Mouse (Mus musculus) forebrain, embryonic 14.5 days (tissue): Measurements from ENCODE around the gene Cyfip2. TPM values are rescaled to one million over a fixed set of nuclear protein-coding genes. Genes with fewer than 3 reads are reported as not detected.

Source experiments
- ATAC-seq: fragments of 200-750 bp; cut with Nextera tagmentation; 2 replicates; pipeline ENCODE4 v1.8.0; 2017; ENCODE audit warnings: mild to moderate bottlenecking, moderate library complexity
- DNase-seq: peaks from one replicate; pipeline ENCODE4 v3.0.0-alpha.2; 2015; ENCODE audit warnings: low spot score
- H3K27ac ChIP-seq: fragments of 300-500 bp; sonication (generic); 2 replicates; pipeline ENCODE4 v1.5.1; 2014; ENCODE audit warnings: low read depth, mild to moderate bottlenecking, control low read depth, low read length, moderate library complexity
- H3K27me3 ChIP-seq: fragments of 300-500 bp; sonication (generic); replicated peaks from 2 replicates; pipeline ENCODE4 v1.6.1; 2014; ENCODE audit warnings: low read length, control low read depth, mixed read lengths; ENCODE audit not compliant: control insufficient read depth, insufficient read depth
- H3K36me3 ChIP-seq: fragments of 300-500 bp; sonication (generic); 2 replicates; pipeline ENCODE4 v1.6.1; 2014; ENCODE audit warnings: low read length, control low read depth; ENCODE audit not compliant: control insufficient read depth, insufficient read depth
- H3K4me1 ChIP-seq: fragments of 300-500 bp; sonication (generic); 2 replicates; pipeline ENCODE4 v1.6.1; 2014; ENCODE audit warnings: antibody characterized with exemption, low read length, control low read depth; ENCODE audit not compliant: control insufficient read depth, insufficient read depth
- H3K4me2 ChIP-seq: fragments of 300-500 bp; sonication (generic); 2 replicates; pipeline ENCODE4 v1.6.1; 2014; ENCODE audit warnings: mild to moderate bottlenecking, control low read depth, low read length
- H3K4me3 ChIP-seq: fragments of 300-500 bp; sonication (generic); 2 replicates; pipeline ENCODE4 v1.5.1; 2014; ENCODE audit warnings: low read depth, low read length, control low read depth
- H3K9ac ChIP-seq: fragments of 300-500 bp; sonication (generic); 2 replicates; pipeline ENCODE4 v1.6.1; 2014; ENCODE audit warnings: mild to moderate bottlenecking, low read length, control low read depth, moderate library complexity
- H3K9me3 ChIP-seq: fragments of 300-500 bp; sonication (generic); replicated peaks from 2 replicates; pipeline ENCODE4 v1.6.1; 2016; ENCODE audit warnings: low read length, control low read depth, mixed read lengths; ENCODE audit not compliant: control insufficient read depth
- WGBS: fragments of 180-500 bp; shearing (Covaris S2); extraction: QIAGEN DNeasy Blood & Tissue Kit; methylation state at CpG from one replicate; pipeline ENCODE4 v1.1.7; 2014; 5-methylcytosine and 5-hydroxymethylcytosine counted together
- polyA plus RNA-seq: library from polyadenylated mRNA; unstranded; fragments of >200 nt; fragmentation: Nextera tagmentation; extraction: Ambion mirVana; gene quantifications from 2 replicates; pipeline ENCODE4 v1.2.1, GENCODE M21; 2014

Cyfip2 gene
- polyA plus RNA-seq, 1 experiment from 2014 or later, result 57.8 TPM

DNA sequence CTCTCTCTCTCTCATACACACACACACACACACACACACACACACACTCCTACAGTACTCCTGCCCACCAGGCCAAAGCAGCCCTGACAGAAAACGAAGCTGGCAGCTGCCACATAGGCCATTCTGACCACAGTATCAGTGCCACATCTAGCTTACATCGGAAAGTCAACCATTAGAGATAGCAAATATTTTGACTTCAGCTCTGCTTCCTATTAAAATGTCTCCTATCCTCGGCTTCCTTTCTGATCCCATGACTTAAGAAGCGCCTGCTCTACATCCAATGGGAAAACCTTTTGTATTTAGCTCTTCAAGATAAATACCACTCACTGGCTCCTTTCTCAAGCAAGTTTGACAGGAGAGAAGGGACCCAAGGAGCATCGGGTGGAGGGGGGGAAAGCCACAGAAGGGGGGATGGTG is 2.0 kb downstream of the Cyfip2 start:
- ATAC-seq (peak; percentile 2; the same call in 1 of the 2 replicates), DNase-seq (peak; percentile 65)
- WGBS, result 42% methylated on average over 5 of the region's 5 CpGs
- Histone ChIP-seq H3K9ac (peak overlapping the region; percentile 96), H3K27me3 (no peaks in the 10 kb centered on the region), H3K36me3 (0 out of 2 replicates have a peak, but pooled peaks cover 4% of the 10 kb centered on the region), H3K9me3 (no peaks in the 10 kb centered on the region; the same call in 1 of the 2 replicates), H3K4me3 (peak overlapping the region; percentile 94), H3K4me2 (peak overlapping the region; percentile 91), H3K27ac (peak overlapping the region; percentile 88; the same call in 1 of the 2 replicates), H3K4me1 (peaks cover 25% of the 10 kb centered on the region)

DNA sequence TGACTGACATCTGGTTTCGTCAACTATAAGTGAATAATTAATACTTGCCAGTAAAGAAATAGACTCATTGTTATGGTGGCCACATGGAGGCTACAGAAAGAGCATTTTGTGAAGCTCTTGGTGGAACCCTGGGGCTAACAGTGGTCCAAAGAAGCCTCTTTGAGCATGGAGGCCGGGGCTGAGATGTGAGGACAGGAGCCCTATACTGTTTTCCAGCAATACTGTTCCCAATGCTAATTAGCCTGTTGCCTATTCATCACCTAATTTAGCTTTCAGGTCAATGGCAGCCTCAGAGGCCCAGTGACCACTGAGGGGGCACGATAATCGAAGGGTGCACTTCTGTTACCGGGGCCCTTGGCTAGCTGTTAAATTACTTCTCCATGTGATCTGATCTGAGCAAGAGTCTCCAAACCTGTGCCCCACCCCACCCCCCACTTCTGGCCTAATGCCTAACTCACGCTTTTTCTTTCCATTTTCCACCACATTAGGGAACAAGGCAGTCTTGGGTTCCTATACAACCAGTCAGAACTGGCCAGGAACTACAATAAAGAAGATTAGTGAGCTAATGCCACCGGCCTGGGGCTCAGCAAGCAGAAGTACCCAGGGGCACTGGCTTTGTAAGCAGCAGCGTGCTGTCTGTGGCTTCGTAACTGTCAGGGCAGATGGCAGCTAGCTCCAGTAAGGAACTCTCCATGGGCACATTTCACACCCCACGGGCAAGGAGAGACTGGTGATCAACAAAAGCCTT is 2.7 kb downstream of the Cyfip2 start:
- WGBS, result 2% methylated on average over 10 of the region's 10 CpGs
- peak; percentile 45 for ATAC-seq
- H3K4me1 ChIP-seq, result peaks cover 27% of the 10 kb centered on the region

DNA sequence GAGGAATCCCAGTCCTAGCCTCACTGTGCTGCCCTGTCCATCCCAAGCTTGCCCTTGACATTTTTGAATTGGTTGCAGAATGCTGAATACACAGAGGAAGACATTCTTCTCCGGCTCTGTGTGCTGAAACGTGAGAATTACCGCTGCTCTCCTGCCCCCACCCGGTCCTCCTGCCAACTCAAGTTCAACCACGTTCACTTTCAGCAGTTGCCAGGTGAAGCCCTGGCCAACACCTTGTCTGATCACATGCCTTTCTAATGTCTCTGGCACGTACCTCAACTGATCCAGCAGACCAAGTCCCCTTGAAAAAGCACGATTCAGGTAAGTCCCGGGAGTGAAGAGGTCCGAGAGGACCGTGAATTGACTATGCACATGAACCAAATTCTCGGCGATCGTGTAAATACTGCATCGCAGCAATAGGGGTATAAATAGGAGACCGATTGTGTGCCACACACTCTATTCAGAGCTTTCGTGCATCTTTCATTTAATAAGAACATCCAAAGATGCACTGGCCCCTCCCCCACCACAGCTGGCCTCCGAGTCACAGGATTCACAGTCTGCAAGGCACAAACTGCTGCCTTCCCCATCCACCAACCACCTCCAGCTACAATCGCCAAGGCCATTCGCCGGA is 3.4 kb downstream of the Cyfip2 start:
- Histone ChIP-seq H3K36me3 (0 out of 2 replicates have a peak, but pooled peaks cover 4% of the 10 kb centered on the region), H3K27ac (peak overlapping the region; percentile 88; the same call in 1 of the 2 replicates), H3K9ac (peak overlapping the region; percentile 26), H3K4me3 (peak overlapping the region; percentile 94), H3K9me3 (no peaks in the 10 kb centered on the region; the same call in 1 of the 2 replicates), H3K4me1 (peaks cover 26% of the 10 kb centered on the region), H3K27me3 (no peaks in the 10 kb centered on the region), H3K4me2 (peak overlapping the region; percentile 91)
- WGBS, result 53% methylated on average over 20 of the region's 20 CpGs
- ATAC-seq, result no peak; the same call in 1 of the 2 replicates
- peak; percentile 46 for DNase-seq

More for the DNA sequence above, 2.7 kb downstream of the Cyfip2 start:
- Histone ChIP-seq H3K27ac (peak overlapping the region; percentile 88; the same call in 1 of the 2 replicates), H3K9ac (peak overlapping the region; percentile 96), H3K36me3 (0 out of 2 replicates have a peak, but pooled peaks cover 4% of the 10 kb centered on the region), H3K9me3 (no peaks in the 10 kb centered on the region; the same call in 1 of the 2 replicates), H3K4me2 (peak overlapping the region; percentile 91), H3K4me3 (peak overlapping the region; percentile 94), H3K27me3 (no peaks in the 10 kb centered on the region)
- peak; percentile 70 for DNase-seq

- Histone ChIP-seq H3K4me2 (peak overlapping the region; percentile 91), H3K4me3 (no peak overlapping the region), H3K4me1 (peaks cover 26% of the 10 kb centered on the region), H3K36me3 (0 out of 2 replicates have a peak, but pooled peaks cover 4% of the 10 kb centered on the region), H3K27me3 (no peaks in the 10 kb centered on the region), H3K9ac (no peak overlapping the region), H3K27ac (0 out of 2 replicates have a peak overlapping the region, but pooled peaks have one; percentile 0), H3K9me3 (no peaks in the 10 kb centered on the region; the same call in 1 of the 2 replicates)
- ATAC-seq, result no peak
- WGBS, result 91% methylated on average over 11 of the region's 11 CpGs
- DNase-seq, result no peak
These were observed 4.2 kb downstream of the Cyfip2 start for GRCm38 (mm10) chr11:46308271-46308974.

GRCm38 (mm10) chr11:46307768-46308167 is 4.9 kb downstream of the Cyfip2 start:
- no peak overlapping the region for H3K4me2 ChIP-seq
- ATAC-seq (no peak), DNase-seq (no peak)
- 0 out of 2 replicates have a peak, but pooled peaks cover 4% of the 10 kb centered on the region for H3K36me3 ChIP-seq
- no peaks in the 10 kb centered on the region; the same call in 1 of the 2 replicates for H3K9me3 ChIP-seq
- no peak overlapping the region for H3K9ac ChIP-seq
- WGBS, result 97% methylated on average over 7 of the region's 7 CpGs
- no peak overlapping the region for H3K4me3 ChIP-seq
- H3K4me1 ChIP-seq, result peaks cover 26% of the 10 kb centered on the region
- H3K27me3 ChIP-seq, result no peaks in the 10 kb centered on the region
- no peak overlapping the region for H3K27ac ChIP-seq

DNA sequence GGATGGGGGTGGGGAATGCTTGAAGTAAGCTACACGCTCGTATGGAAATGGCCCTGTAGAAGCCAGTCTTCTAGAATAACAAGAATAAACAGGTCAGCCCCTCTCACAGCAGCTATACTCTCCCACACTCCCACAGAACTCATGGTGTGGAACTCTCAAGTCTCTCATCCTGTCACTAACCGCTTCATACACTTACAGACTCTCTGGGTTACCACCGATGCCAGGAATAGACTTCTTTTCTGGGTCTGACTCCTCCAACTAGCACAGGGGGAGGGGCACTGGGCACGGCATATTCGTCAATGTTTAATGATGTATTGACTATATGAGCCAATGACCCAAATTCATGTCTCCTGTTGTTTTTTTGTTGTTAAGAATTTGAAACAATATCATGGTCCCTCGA is 5.9 kb downstream of the Cyfip2 start:
- H3K9ac ChIP-seq, result no peak overlapping the region
- DNase-seq (no peak), ATAC-seq (no peak)
- H3K4me1 ChIP-seq, result peaks cover 24% of the 10 kb centered on the region
- 0 out of 2 replicates have a peak, but pooled peaks cover 4% of the 10 kb centered on the region for H3K36me3 ChIP-seq
- no peaks in the 10 kb centered on the region for H3K27me3 ChIP-seq
- 92% methylated on average over 7 of the region's 7 CpGs for whole genome bisulfite sequencing
- H3K4me3 ChIP-seq, result no peak overlapping the region
- no peak overlapping the region for H3K4me2 ChIP-seq
- H3K27ac ChIP-seq, result no peak overlapping the region
- no peaks in the 10 kb centered on the region; the same call in 1 of the 2 replicates for H3K9me3 ChIP-seq

- Histone ChIP-seq H3K9me3 (no peaks in the 10 kb centered on the region; the same call in 1 of the 2 replicates), H3K4me2 (no peak overlapping the region), H3K27ac (no peak overlapping the region), H3K4me1 (peaks cover 21% of the 10 kb centered on the region), H3K9ac (no peak overlapping the region), H3K4me3 (no peak overlapping the region), H3K36me3 (0 out of 2 replicates have a peak, but pooled peaks cover 4% of the 10 kb centered on the region), H3K27me3 (no peaks in the 10 kb centered on the region)
- DNase-seq (no peak), ATAC-seq (no peak)
- WGBS, result 87% methylated on average over 9 of the region's 9 CpGs
These were observed 6.7 kb downstream of the Cyfip2 start for GRCm38 (mm10) chr11:46305881-46306520.
